Mouse (Mus musculus) central nervous system, embryonic 11.5 days (tissue): Measurements from ENCODE around the gene Nme7. TPM values are rescaled to one million over a fixed set of nuclear protein-coding genes. Genes with fewer than 3 reads are reported as not detected.

Experiments used
- polyA plus RNA-seq: library from polyadenylated mRNA; depleted of rRNA; stranded (reverse); fragments of >200 nt; gene quantifications from 2 replicates; pipeline ENCODE4 v1.2.3, GENCODE M21; 2012; rRNA removed

Nme7 gene
- polyA plus RNA-seq, result 28.7 and 35.2 TPM in 2 replicates

GRCm38 (mm10) chr1:164303821-164304220 lies at the start of gene Nme7:
Nme7 (plus strand) TSS chr1:164304121.

GRCm38 (mm10) chr1:164275455-164275954 lies 28.4 kb upstream of the Nme7 start, which contains the start of gene Ccdc181:
Ccdc181 (plus strand) TSS chr1:164275585.

DNA sequence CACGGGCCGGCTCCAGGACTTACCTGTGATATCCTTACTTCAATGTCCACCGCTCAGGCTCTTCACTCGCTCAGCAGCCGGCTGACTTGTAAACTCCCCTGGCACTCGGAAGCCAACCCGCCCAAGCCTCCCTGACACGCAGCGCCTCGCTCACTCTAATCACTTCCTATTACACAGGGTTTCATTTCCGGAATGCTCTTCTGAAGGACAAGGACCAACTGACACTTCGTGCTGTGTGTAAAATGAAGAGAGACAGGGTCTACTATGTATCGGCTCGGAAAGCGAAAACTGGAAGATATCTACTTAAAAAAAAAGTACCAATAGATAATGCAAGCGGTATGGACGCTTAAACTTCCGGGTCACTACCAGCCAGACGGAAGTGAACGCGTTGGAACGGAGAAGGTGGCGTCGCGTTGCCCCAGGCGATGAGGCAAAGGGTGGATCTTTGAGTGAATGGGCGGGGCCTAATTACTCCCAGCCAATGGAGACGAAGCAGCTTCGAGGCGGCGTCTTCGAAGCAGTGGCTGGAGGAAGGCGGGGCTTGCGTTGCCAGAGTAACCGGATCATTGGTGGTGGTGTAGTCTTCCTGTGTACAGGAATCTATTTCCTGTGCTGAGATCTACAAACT lies 3.3 kb downstream of the Nme7 start, which contains the start of gene Blzf1:
Blzf1 (minus strand) TSS at position 366 of the 628 bp plus-strand sequence.

GRCm38 (mm10) chr1:164458245-164458613 lies 154.3 kb downstream of the Nme7 start, which contains the start of gene Atp1b1:
Atp1b1 (minus strand) TSS chr1:164458355.

Other genes starting within 250 kb of the Nme7 start
- gene Sell, start 242.1 kb upstream of the Nme7 start, polyA plus RNA-seq, result 0.12 and 0.15 TPM in 2 replicates
- gene Selp, start 188.9 kb upstream of the Nme7 start, polyA plus RNA-seq, result 0.04 and 0.06 TPM in 2 replicates
- 0.44 and 0.45 TPM in 2 replicates for gene F5, start 152.3 kb upstream of the Nme7 start, polyA plus RNA-seq
- 7.8 and 9.6 TPM in 2 replicates for gene Slc19a2, start 55.1 kb upstream of the Nme7 start, polyA plus RNA-seq
- gene Ccdc181, start 28.5 kb upstream of the Nme7 start, polyA plus RNA-seq, result 8.4 and 17.9 TPM in 2 replicates
- 14.1 and 16.5 TPM in 2 replicates for gene Blzf1, start 3.4 kb downstream of the Nme7 start, polyA plus RNA-seq
- 29.9 and 39.9 TPM in 2 replicates for gene Atp1b1, start 154.2 kb downstream of the Nme7 start, polyA plus RNA-seq